Mouse (Mus musculus) spleen, postnatal 36 days (tissue): Measurements from ENCODE around the gene Ccdc47.

Experiments
- DNase-seq, 2 experiments: peaks; one replicate each; pipeline ENCODE4 v3.0.0; 2022; ENCODE audit warnings: low spot score in 2 of 2, mixed read lengths in 1 of 2

The Ccdc47 gene

DNA sequence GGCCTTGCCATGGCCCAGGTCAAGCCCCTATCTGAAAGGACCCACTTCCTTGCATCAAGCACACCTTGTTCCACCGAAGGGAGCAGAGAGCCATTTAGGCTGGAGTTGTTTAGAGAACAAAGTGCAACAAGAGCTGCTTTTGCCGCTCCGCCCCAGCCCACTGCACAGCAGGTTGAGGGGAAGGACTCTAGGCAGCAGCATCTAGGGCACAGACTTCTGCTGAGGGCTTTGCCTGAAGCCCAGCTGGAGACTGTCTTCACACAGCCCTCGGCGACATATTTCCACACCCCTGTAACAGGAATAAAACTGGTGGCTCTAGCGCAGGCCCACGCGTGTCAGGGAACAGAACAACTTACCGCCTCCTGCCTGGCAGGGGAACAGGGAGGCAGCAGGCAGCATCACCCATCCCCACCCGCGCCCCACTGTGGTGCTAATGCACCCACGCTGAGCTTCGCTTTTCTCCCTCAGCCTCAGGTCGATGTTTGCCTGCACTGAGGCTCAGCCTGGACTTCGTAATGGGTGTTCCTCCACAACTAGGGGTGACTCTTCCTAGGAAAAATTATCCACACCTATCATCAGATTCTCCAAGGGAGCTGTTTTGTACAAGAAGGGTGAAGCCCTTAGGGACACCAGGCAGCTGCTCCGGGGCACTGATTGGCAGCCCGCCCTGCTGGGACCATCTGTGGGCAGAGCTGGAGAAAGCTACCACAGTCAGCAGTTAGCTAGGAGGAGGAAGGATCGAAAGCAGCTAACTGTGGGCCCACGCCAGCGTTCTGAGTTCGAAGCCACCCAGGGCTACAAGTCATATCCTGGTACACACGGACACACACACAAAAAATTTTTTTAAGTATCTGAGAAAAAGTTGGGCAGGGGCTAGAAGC is 55.1 kb downstream of the Ccdc47 start, which contains the start of the genes Gm10840 and Limd2:
Gene Gm10840, plus strand, starts transcription at position 10 of the 881 bp plus-strand sequence.
Gene Limd2, minus strand, starts transcription at position 20 of the 881 bp plus-strand sequence.
- peak; percentile 66 to 69 for DNase-seq

DNA sequence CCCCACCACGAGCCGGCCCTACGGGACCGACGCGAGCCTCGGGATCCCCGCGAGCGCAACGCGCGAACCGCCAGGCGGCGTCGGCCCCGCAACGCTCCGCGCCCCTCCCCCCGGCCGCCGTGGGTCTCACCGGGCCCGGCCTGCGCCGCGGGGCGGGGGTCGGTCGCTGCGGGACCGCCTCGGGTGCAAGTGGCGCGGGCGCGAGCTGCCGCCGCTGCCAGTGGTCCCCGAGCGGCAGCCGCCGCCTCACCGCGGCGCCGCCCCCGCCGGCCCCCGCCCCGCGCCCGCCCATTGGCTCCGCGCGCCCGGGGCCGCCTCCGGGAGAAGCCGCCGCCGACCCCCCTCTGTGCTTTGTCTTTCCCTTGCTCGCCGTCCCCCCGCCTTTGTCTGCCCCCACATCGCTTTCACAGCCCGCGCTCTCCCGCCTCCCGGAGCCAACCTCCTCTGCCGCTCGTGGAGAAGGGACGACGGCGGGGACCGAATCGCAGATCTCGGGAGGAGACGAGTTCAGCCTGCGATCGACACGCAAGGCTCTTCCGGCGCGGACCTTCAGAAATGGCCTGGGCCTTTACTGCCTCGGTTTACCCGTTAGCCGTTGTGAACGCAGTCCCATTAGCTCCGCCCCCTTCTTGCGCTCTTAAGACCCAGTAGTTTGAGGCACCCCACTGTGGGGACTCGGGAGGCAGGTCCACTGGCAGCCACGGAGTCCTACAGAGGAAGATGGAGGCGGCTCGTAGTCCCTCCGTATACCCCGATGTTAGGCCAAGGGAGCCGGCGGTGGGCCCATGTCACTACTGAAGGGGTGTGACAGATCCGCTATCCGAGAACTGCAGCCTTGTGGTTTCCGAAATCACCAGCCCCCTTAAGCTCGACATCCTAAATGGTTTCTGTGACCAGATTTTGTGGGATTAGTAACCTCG is 56.0 kb downstream of the Ccdc47 start:
- DNase-seq = peak; percentile 86 to 87

DNA sequence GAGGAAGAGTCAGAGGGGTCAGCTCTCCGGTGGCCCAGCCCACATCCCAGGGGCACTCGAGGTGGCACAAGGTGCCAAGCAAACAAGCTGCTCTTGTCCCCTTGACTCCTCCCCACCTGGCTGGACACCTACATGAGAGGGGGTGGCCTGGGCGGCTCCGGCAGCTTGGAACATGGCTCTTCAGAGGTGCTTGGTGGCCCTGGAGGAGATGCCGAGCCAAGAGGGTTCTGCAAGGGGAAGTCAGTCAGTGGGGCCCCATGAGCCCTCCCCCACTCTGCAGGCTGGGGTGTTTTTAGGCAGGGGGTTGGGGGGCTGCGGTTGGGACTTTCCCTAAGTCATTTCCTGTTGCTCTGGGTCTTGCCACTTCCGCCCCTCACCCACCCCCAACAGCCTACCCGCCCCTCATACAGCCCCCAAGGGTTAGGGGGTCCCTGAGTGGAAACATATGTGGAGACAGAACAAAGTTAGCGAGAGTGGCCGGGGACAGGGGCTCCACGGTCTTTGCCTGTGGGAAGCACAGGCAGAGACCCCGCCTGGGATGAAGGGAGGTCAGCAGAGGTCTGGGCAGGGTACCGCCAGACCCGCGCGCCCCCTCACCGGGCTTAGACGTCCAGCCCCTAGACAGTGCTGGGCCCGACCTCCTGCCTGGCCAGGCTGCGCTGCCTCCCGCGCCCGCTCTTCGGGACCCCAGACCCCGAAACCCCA is 56.8 kb downstream of the Ccdc47 start:
- peak; percentile 93 to 94 for DNase-seq

DNA sequence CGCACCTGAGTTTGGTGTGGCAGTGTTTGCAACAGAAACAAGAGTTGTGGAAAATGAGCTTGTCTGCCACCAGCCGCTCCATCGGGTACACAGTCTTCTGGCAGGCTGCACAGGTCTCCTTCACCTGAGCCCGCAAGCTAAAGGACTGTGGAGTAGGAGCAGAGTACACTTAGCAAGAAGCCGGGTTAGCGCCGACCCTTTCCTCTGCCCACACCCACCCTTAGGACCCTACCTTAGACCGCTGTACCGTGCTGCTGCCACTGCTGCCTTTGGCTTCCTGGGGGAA is 57.3 kb downstream of the Ccdc47 start:
- DNase-seq = no peak

DNA sequence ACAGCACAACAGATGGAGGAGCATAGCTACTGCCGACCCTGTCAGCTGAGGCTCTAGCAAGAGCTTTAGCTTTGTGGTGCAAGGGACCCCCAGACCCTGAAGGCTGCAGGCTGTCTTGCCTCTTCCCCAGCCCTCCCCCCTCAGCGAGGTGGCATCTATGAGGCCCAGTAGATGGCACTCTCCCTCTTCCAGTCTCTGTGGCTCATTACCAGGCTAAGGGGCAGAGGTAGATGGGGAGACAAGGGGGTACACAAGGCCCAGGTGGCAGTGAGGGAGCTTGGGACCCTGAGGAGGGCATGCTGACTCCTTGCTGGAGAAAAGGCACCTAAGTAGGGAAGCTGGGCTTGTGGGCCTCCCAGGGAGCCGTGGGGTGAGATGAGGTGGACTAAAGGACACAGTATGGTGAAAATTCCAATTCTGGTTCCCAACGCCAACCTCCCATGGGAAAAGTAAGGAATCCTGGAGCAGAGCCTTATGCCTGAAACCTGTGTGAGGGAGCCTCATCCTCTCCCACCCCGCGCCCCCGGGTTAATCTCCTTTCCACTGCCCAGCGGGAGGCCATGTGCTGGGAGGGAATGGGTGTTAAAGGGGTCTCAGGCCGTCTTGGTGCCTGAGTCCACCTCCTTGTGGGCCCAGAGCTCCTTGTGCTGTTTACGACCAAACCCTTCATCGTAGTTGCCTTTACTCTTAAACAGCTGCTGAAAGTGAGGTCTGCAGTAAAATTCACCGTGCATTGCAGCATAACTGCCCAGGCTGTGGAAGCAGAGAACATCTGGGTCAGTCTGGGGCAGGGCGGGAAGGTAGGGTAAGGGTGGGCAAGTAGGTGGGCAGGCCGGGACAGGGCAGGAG is 57.8 kb downstream of the Ccdc47 start:
- DNase-seq = peak; percentile 61 to 66

DNA sequence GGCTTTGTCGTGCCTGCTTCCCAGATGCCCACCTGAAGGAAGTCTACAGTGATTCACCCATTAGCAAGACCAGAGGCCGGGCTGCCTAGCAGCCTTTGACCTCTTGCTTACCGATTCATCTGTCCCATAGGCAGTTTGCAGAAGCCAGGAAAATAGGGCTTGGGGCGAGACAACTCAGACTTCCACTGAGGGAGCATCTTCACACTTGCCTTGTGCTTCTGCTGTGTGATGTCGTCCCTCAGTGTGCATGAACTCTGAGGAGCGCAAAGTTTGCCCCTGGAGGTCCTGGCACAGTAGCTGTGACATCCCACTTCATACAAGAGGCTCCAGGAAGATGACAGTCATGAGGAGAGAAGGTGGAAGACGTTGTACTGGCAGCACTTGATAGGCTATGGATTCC is 59.0 kb downstream of the Ccdc47 start:
- DNase-seq = no peak

DNA sequence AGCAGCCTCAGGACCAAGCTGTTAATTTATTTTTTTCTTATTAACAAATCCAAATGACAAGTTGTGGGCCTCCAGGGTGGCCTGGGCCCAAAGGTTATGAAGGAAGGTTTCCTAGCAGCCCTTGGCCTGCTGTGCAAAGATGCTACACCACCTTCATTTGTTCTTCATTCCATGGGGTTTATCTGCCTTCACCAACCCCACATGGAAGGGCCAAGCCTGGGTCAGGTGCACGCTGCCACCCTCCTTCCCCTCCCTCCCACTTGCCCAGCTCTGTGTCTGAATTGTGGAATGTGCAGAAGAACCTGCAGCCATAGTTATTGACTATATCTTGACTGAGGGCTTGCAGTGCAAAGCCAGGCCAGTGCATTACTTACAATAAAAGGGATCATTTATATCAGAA is 59.9 kb downstream of the Ccdc47 start:
- DNase-seq = no peak

DNA sequence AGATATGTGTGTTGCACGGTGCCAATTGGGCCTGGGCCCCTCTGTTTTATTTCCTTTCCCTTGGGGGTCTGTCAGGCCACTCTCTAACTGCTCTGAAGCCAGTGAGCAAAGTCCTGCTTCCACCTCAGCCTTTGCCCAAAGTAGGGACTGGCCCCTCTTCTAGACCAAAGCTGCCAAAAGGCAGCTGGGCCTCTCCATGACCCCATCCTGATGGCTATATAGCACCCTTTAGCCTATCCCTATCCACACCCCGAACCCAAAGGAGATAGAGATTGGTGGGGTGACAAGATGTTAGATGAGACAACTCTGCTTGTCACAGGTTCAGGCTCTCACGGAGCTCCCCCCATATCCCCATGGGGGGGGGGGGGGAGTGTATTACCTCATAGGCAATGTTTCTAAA is 60.4 kb downstream of the Ccdc47 start:
- DNase-seq = no peak

DNA sequence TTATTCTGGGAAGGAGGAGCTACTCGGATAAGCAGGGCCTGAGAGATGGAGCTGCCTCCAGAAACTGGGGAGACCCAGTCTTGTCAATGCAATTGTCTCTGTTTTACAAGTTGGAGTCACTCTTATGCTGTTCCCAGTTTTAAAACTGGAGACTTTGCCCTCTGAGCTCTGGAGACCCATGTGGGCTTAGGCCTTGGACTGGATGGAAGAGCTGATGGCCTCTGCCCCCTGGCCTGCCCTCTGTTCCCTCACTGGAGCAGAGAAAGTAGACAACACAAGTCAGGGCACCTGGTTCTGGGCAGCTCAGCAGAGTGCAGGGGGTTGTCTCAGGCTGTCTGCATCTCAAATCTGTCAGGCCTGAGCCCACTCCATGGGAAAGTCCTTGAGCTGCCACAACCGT is 61.4 kb downstream of the Ccdc47 start:
- DNase-seq = no peak

DNA sequence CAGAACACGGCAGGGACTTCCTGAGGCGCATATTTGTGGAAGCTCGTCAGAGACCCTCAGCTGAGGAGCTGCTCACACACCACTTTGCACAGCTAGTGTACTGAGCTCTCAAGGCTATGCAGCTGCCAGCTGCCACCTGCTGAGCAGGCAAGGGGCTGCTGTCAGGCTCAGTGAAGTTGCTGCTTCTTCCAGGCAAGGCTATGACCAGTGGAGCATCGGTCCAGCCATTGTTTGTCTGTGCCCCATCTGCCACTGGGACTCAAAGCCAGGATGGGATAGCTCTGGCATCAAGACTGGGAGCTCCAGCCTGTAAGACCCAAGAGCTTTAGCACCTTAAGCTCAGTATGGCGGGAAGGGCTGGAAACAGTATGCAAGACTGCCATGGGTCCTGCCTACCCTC is 62.1 kb downstream of the Ccdc47 start:
- no peak for DNase-seq

DNA sequence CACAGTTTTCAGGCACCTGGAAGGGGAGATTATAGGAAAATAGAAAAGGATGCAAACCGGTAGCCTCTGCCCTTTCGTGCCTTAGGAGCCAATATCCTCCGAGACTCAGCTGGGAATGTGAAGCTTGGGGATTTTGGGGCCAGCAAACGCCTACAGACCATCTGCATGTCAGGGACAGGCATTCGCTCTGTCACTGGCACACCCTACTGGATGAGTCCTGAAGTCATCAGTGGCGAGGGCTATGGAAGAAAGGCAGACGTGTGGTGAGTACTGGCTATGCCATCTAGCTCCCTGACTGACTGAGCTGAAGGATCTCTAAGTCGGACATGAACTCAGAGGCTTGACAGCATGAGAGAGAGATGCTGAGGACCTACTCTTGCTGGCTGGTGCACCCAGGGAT is 64.0 kb downstream of the Ccdc47 start:
- DNase-seq = no peak

DNA sequence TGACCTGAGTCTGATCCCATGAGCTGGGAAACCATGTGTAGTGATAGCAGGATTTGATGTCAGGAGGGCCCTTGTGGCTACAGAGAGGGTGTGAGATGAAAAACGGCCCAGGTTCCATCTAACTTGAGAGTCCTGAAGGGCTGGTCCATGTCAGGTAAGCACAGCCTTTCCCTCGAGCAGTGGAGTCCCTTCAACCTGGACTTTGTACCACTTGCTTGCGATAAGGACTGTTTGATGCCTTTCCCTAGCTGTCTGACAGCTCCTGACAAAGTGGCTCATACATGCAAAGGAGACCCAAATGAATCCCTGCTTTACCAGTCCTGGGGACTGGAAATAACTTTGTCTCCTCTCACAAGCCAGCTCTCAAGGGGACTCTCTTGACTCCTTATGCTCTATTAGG is 64.9 kb downstream of the Ccdc47 start:
- DNase-seq = no peak
